Mouse (Mus musculus) MEL (cell line): Measurements from ENCODE around the gene Cltc. TPM values are rescaled to one million over a fixed set of nuclear protein-coding genes. Genes with fewer than 3 reads are reported as not detected.

Source experiments
- DNase-seq: peaks from one replicate; pipeline ENCODE4 v3.0.0; 2011; ENCODE audit warnings: low read depth, low spot score
- H3K27ac ChIP-seq: 2 replicates; pipeline ENCODE4 v1.5.1; 2012; ENCODE audit warnings: low read depth, mild to moderate bottlenecking, control low read depth, low read length, moderate library complexity; ENCODE audit not compliant: control insufficient read depth
- H3K27me3 ChIP-seq, 2 experiments: fragments of 150-350 bp in 1 of 2; sonication (generic) in 1 of 2; 2 replicates each; pipeline ENCODE4 v1.6.1; 2012; ENCODE audit warnings: low read length in 2 of 2, mild to moderate bottlenecking in 2 of 2, improper control_type of control experiment in 1 of 2, moderate library complexity in 1 of 2; ENCODE audit not compliant: insufficient read depth in 2 of 2, control insufficient read depth in 1 of 2
- H3K36me3 ChIP-seq, 2 experiments: 2 replicates each; pipeline ENCODE4 v1.6.1; 2012 to 2014; ENCODE audit warnings: low read length in 2 of 2, improper control_type of control experiment in 1 of 2, inconsistent platforms in 1 of 2, mild to moderate bottlenecking in 1 of 2; ENCODE audit not compliant: insufficient read depth in 2 of 2, control insufficient read depth in 1 of 2
- H3K4me1 ChIP-seq, 2 experiments: fragments of 150-350 bp in 1 of 2; sonication (generic) in 1 of 2; 2 replicates each; pipeline ENCODE4 v1.6.1; 2012; ENCODE audit warnings: low read length in 2 of 2, improper control_type of control experiment in 1 of 2, mild to moderate bottlenecking in 1 of 2; ENCODE audit not compliant: insufficient read depth in 2 of 2, control insufficient read depth in 1 of 2
- H3K4me3 ChIP-seq, 2 experiments: fragments of 150-350 bp in 1 of 2; sonication (generic) in 1 of 2; 2 replicates each; pipeline ENCODE4 v1.5.1; 2012; ENCODE audit warnings: low read depth in 2 of 2, low read length in 2 of 2, mild to moderate bottlenecking in 2 of 2, moderate library complexity in 2 of 2, control low read depth in 1 of 2, improper control_type of control experiment in 1 of 2; ENCODE audit not compliant: control insufficient read depth in 1 of 2, insufficient read depth in 1 of 2
- H3K79me2 ChIP-seq: 2 replicates; pipeline ENCODE4 v1.6.1; 2012; ENCODE audit warnings: mild to moderate bottlenecking, low read length, moderate library complexity; ENCODE audit not compliant: control insufficient read depth, poor library complexity, insufficient read depth
- H3K9ac ChIP-seq: 2 replicates; pipeline ENCODE4 v1.6.1; 2012; ENCODE audit warnings: low read depth, mild to moderate bottlenecking, control low read depth, low read length, moderate library complexity; ENCODE audit not compliant: control insufficient read depth, poor library complexity, severe bottlenecking
- H3K9me3 ChIP-seq: fragments of 150-350 bp; sonication (generic); replicated peaks from 2 replicates; pipeline ENCODE4 v1.6.1; 2012; ENCODE audit warnings: mild to moderate bottlenecking, low read length, improper control_type of control experiment, moderate library complexity; ENCODE audit not compliant: insufficient read depth
- BHLHE40 ChIP-seq: IDR thresholded peaks from 2 replicates; pipeline ENCODE4 v1.6.1; 2012; ENCODE audit warnings: low read depth, mild to moderate bottlenecking, inconsistent platforms, low read length, improper control_type of control experiment, borderline replicate concordance
- CHD1 ChIP-seq: IDR thresholded peaks from 2 replicates; pipeline ENCODE4 v1.6.1; 2012; ENCODE audit warnings: low read depth, mild to moderate bottlenecking, inconsistent platforms, low read length, improper control_type of control experiment
- CHD2 ChIP-seq: IDR thresholded peaks from 2 replicates; pipeline ENCODE4 v1.6.1; 2011; ENCODE audit warnings: low read length, improper control_type of control experiment
- CTCF ChIP-seq, 3 experiments: IDR thresholded peaks in 2 of 3; conservative IDR thresholded peaks in 1 of 3; 2 replicates each; pipeline ENCODE4 v1.5.1; 2011 to 2012; ENCODE audit warnings: low read length in 3 of 3, low read depth in 2 of 3, mild to moderate bottlenecking in 2 of 3, improper control_type of control experiment in 1 of 3, inconsistent platforms in 1 of 3, mixed read lengths in 1 of 3, moderate library complexity in 1 of 3; ENCODE audit not compliant: control insufficient read depth in 1 of 3, insufficient read depth in 1 of 3, poor library complexity in 1 of 3, severe bottlenecking in 1 of 3
- E2F4 ChIP-seq: IDR thresholded peaks from 2 replicates; pipeline ENCODE4 v1.6.1; 2011; ENCODE audit warnings: low read depth, low read length, improper control_type of control experiment, borderline replicate concordance
- ELF1 ChIP-seq: IDR thresholded peaks from 2 replicates; pipeline ENCODE4 v1.6.1; 2014; ENCODE audit warnings: low read depth, mild to moderate bottlenecking, inconsistent platforms, low read length, improper control_type of control experiment, moderate library complexity
- EP300 ChIP-seq, 2 experiments: IDR thresholded peaks; 2 replicates each; pipeline ENCODE4 v1.6.1; 2011; ENCODE audit warnings: improper control_type of control experiment in 2 of 2, low read length in 2 of 2, low read depth in 1 of 2, mild to moderate bottlenecking in 1 of 2
- ETS1 ChIP-seq: IDR thresholded peaks from 2 replicates; pipeline ENCODE4 v1.6.1; 2012; ENCODE audit warnings: low read depth, mild to moderate bottlenecking, inconsistent platforms, low read length, improper control_type of control experiment, moderate library complexity
- GABPA ChIP-seq: IDR thresholded peaks from 2 replicates; pipeline ENCODE4 v1.6.1; 2012; ENCODE audit warnings: low read depth, mild to moderate bottlenecking, inconsistent platforms, low read length, improper control_type of control experiment, moderate library complexity
- GATA1 ChIP-seq: IDR thresholded peaks from 2 replicates; pipeline ENCODE4 v1.6.1; 2011; ENCODE audit warnings: low read depth, low read length, improper control_type of control experiment
- JUND ChIP-seq: IDR thresholded peaks from 2 replicates; pipeline ENCODE4 v1.6.1; 2011; ENCODE audit warnings: low read depth, mild to moderate bottlenecking, improper control_type of control experiment, low read length
- MAFK ChIP-seq: IDR thresholded peaks from 2 replicates; pipeline ENCODE4 v1.6.1; 2011; ENCODE audit warnings: low read depth, mild to moderate bottlenecking, low read length, improper control_type of control experiment, borderline replicate concordance
- MAX ChIP-seq: IDR thresholded peaks from 2 replicates; pipeline ENCODE4 v1.6.1; 2011; ENCODE audit warnings: low read length, improper control_type of control experiment
- MAZ ChIP-seq: IDR thresholded peaks from 2 replicates; pipeline ENCODE4 v1.6.1; 2012; ENCODE audit warnings: low read depth, mild to moderate bottlenecking, inconsistent platforms, low read length, improper control_type of control experiment
- MEF2A ChIP-seq: IDR thresholded peaks from 2 replicates; pipeline ENCODE4 v1.6.1; 2014; ENCODE audit warnings: low read depth, mild to moderate bottlenecking, inconsistent platforms, low read length, improper control_type of control experiment; ENCODE audit not compliant: poor library complexity, insufficient replicate concordance, severe bottlenecking; ENCODE audit errors: extremely low read depth
- MYC ChIP-seq: IDR thresholded peaks from 2 replicates; pipeline ENCODE4 v1.6.1; 2011; ENCODE audit warnings: low read depth, mild to moderate bottlenecking, low read length, improper control_type of control experiment, moderate library complexity
- NELFE ChIP-seq: IDR thresholded peaks from 2 replicates; pipeline ENCODE4 v1.6.1; 2011; ENCODE audit warnings: low read depth, low read length, improper control_type of control experiment
- NRF1 ChIP-seq: IDR thresholded peaks from 2 replicates; pipeline ENCODE4 v1.6.1; 2014; ENCODE audit warnings: low read depth, mild to moderate bottlenecking, inconsistent platforms, low read length, improper control_type of control experiment, moderate library complexity; ENCODE audit not compliant: poor library complexity, insufficient read depth, severe bottlenecking
- POLR2A ChIP-seq, 2 experiments: IDR thresholded peaks; 2 replicates each; pipeline ENCODE4 v1.6.1; 2011 to 2012; ENCODE audit warnings: low read length in 2 of 2, mild to moderate bottlenecking in 2 of 2, control low read depth in 1 of 2, improper control_type of control experiment in 1 of 2, low read depth in 1 of 2, moderate library complexity in 1 of 2; ENCODE audit not compliant: control insufficient read depth in 1 of 2, insufficient read depth in 1 of 2, poor library complexity in 1 of 2
- POLR2AphosphoS2 ChIP-seq: IDR thresholded peaks from 2 replicates; pipeline ENCODE4 v1.6.1; 2011; ENCODE audit warnings: low read length, improper control_type of control experiment
- POLR2AphosphoS5 ChIP-seq: IDR thresholded peaks from 2 replicates; pipeline ENCODE4 v1.6.1; 2012; ENCODE audit warnings: low read depth, borderline replicate concordance, mild to moderate bottlenecking, inconsistent platforms, low read length, moderate library complexity, mixed read lengths
- RAD21 ChIP-seq: IDR thresholded peaks from 2 replicates; pipeline ENCODE4 v1.6.1; 2011; ENCODE audit warnings: mild to moderate bottlenecking, low read depth, low read length, improper control_type of control experiment
- RCOR1 ChIP-seq: IDR thresholded peaks from 2 replicates; pipeline ENCODE4 v1.6.1; 2012; ENCODE audit warnings: low read depth, mild to moderate bottlenecking, inconsistent platforms, low read length, improper control_type of control experiment
- SIN3A ChIP-seq: IDR thresholded peaks from 2 replicates; pipeline ENCODE4 v1.6.1; 2012; ENCODE audit warnings: low read length, improper control_type of control experiment, inconsistent platforms
- SMC3 ChIP-seq: IDR thresholded peaks from 2 replicates; pipeline ENCODE4 v1.6.1; 2011; ENCODE audit warnings: low read depth, low read length, improper control_type of control experiment
- TAL1 ChIP-seq: IDR thresholded peaks from 2 replicates; pipeline ENCODE4 v1.6.1; 2012; ENCODE audit warnings: mild to moderate bottlenecking, inconsistent platforms, low read length, moderate library complexity, mixed read lengths
- TBP ChIP-seq: IDR thresholded peaks from 2 replicates; pipeline ENCODE4 v1.8.0; 2011; ENCODE audit warnings: low read depth, low read length, improper control_type of control experiment
- TCF12 ChIP-seq: IDR thresholded peaks from 2 replicates; pipeline ENCODE4 v1.6.1; 2014; ENCODE audit warnings: low read depth, mild to moderate bottlenecking, inconsistent platforms, low read length, improper control_type of control experiment, moderate library complexity
- UBTF ChIP-seq: IDR thresholded peaks from 2 replicates; pipeline ENCODE4 v1.6.1; 2012; ENCODE audit warnings: low read depth, mild to moderate bottlenecking, inconsistent platforms, low read length, improper control_type of control experiment, moderate library complexity, borderline replicate concordance; ENCODE audit not compliant: insufficient read depth
- USF2 ChIP-seq, 2 experiments: IDR thresholded peaks; 2 replicates each; pipeline ENCODE4 v1.6.1; 2011 to 2012; ENCODE audit warnings: improper control_type of control experiment in 2 of 2, low read length in 2 of 2, borderline replicate concordance in 1 of 2, inconsistent platforms in 1 of 2, low read depth in 1 of 2, mild to moderate bottlenecking in 1 of 2; ENCODE audit not compliant: insufficient read depth in 1 of 2
- ZC3H11A ChIP-seq: IDR thresholded peaks from 2 replicates; pipeline ENCODE4 v1.6.1; 2012; ENCODE audit warnings: low read depth, mild to moderate bottlenecking, inconsistent platforms, low read length, improper control_type of control experiment
- ZKSCAN1 ChIP-seq: IDR thresholded peaks from 2 replicates; pipeline ENCODE4 v1.6.1; 2012; ENCODE audit warnings: low read depth, mild to moderate bottlenecking, inconsistent platforms, low read length, improper control_type of control experiment, moderate library complexity
- ZMIZ1 ChIP-seq: IDR thresholded peaks from 2 replicates; pipeline ENCODE4 v1.6.1; 2012; ENCODE audit warnings: low read depth, mild to moderate bottlenecking, inconsistent platforms, low read length, improper control_type of control experiment, moderate library complexity
- polyA plus RNA-seq, 2 experiments: library from polyadenylated mRNA; stranded (reverse) in 1 of 2; unstranded in 1 of 2; fragments of >175 nt in 1 of 2; fragments of >200 nt in 1 of 2; gene quantifications; 2 replicates each; pipeline versions ENCODE4 v1.2.1 to v1.2.4; 2012; ENCODE audit warnings: low replicate concordance in 2 of 2, low read depth in 1 of 2; ENCODE audit not compliant: insufficient read length in 2 of 2, insufficient read depth in 1 of 2, missing spikeins in 1 of 2
- total RNA-seq: library from RNA; depleted of rRNA; stranded (reverse); fragments of 300-350 nt; gene quantifications from 2 replicates; pipeline ENCODE4 v1.2.3, GENCODE M21; 2012; rRNA removed

Cltc gene
- total RNA-seq, result 205 and 269 TPM in 2 replicates
- 100 to 1,000 TPM; 149 to 300 TPM for polyA plus RNA-seq

DNA sequence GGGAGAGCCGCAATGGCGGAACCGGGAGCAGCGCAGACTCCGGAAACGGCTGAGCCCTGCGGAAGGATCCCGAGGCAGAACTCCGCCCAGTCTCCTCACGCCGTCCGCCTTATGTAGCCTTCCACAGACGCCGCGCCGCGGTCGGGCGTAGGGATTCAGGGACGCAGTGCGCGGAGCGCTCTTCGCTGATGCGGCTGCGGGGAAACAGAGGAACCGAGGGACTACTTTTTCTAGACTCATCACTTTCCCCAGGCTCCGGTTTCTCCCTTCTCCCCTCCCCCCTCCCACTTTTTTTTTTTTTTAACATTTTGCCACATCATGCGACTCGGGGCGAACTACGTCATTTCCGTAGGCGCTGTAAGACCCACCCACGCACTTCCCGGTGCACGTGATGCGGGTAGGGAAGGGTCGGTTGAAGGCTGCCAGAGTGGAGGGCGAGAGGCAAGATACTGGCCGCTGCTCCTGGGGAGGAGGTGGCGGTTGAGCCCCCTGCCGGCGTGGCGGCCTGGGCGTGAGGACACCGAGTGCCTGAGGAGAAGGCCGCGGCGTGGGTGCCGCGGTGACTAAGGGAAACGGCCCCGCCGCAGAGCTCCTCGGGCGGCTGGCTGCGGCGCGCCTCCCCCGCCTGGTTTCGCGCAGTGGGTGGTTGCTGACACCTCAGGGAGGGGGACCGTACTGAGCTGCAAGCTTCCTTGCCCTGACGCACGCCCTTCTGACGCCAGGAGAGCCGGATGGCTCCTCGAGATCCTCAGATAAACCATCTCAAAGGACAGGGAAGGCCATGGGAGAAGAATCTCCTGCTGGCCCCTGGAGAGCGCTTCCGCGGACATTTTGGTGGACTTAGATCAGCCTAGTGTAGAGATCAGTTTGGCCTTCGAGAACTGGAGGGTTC lies at the start of gene Cltc:
Gene Cltc, minus strand, starts transcription at position 86 of the 892 bp plus-strand sequence.
- peak within 1 kb of the TSS; percentile 99 for H3K27ac ChIP-seq
- H3K4me1 ChIP-seq, result peaks cover 27 to 28% of the 10 kb centered on the region in 2 experiments
- peak within 1 kb of the TSS; percentile 88 for H3K9ac ChIP-seq
- no peaks in the 10 kb centered on the region for H3K9me3 ChIP-seq
- peaks cover 12 to 53% of the 10 kb centered on the region in 2 experiments for H3K36me3 ChIP-seq
- peaks cover 43% of the 10 kb centered on the region for H3K79me2 ChIP-seq
- H3K4me3 ChIP-seq, result peak within 1 kb of the TSS; percentile 80 to 82
- DNase-seq, result peak; percentile 100
- no peaks in the 10 kb centered on the region for H3K27me3 ChIP-seq
- TF ChIP-seq RCOR1 (no peak), MAX (peak; percentile 94), MYC (peak; percentile 96), ZKSCAN1 (peak; percentile 91; the same call in 1 of the 2 replicates), BHLHE40 (peak; percentile 99), EP300 (IDR thresholded peaks at IDR 0.05; ENCODE audit: low read depth in 1 of 2, low read length in 2 of 2) (peak; percentile 55 to 83; a peak in 3 of 4 replicates), RAD21 (no peak), POLR2AphosphoS2 (peak; percentile 90; the same call in 1 of the 2 replicates), CTCF (IDR thresholded peaks at IDR 0.05 in 2 of 3, conservative IDR thresholded peaks at IDR 0.05 in 1 of 3; ENCODE audit: control insufficient read depth in 1 of 3, insufficient read depth in 1 of 3, low read depth in 2 of 3, low read length in 3 of 3, poor library complexity in 1 of 3, severe bottlenecking in 1 of 3) (peak in 2 of 3 experiments; percentile 47 to 63; a peak in 4 of 6 replicates), USF2 (IDR thresholded peaks at IDR 0.05; ENCODE audit: borderline replicate concordance in 1 of 2, insufficient read depth in 1 of 2, low read depth in 1 of 2, low read length in 2 of 2) (peak in 1 of 2 experiments; percentile 80; a peak in 2 of 4 replicates), UBTF (peak; percentile 99), MAFK (peak; percentile 91; the same call in 1 of the 2 replicates), POLR2AphosphoS5 (peak; percentile 80; the same call in 1 of the 2 replicates), TCF12 (peak; percentile 90), NELFE (peak; percentile 89), POLR2A (IDR thresholded peaks at IDR 0.05; ENCODE audit: control insufficient read depth in 1 of 2, insufficient read depth in 1 of 2, low read depth in 1 of 2, low read length in 2 of 2, poor library complexity in 1 of 2) (peak; percentile 93 to 95), GABPA (peak; percentile 66; the same call in 1 of the 2 replicates), TBP (peak; percentile 95), ETS1 (peak; percentile 96), GATA1 (peak; percentile 21), CHD1 (0 out of 2 replicates have a peak, but pooled peaks have one; percentile 20), MAZ (peak; percentile 98), JUND (peak; percentile 88; the same call in 1 of the 2 replicates), SMC3 (no peak; the same call in none of the 2 replicates), ZMIZ1 (peak; percentile 97), MEF2A (peak; percentile 64; the same call in 1 of the 2 replicates), ELF1 (peak; percentile 92), E2F4 (peak; percentile 59; the same call in 1 of the 2 replicates), TAL1 (no peak), SIN3A (peak; percentile 97), ZC3H11A (no peak), NRF1 (peak; percentile 55), CHD2 (peak; percentile 92)
